Mouse (Mus musculus): ENCODE data around the gene Hnrnpul2. TPM values are rescaled to one million over a fixed set of nuclear protein-coding genes. Genes with fewer than 3 reads are reported as not detected.
"Not testable (repeated sequence)": the region's sequence is repeated elsewhere in the genome, so short reads cannot be mapped to it uniquely, and the experiment has no call there.

Gene Hnrnpul2
- polyA plus RNA-seq, 1 experiment from 2014 or later, result 6.2 TPM

DNA sequence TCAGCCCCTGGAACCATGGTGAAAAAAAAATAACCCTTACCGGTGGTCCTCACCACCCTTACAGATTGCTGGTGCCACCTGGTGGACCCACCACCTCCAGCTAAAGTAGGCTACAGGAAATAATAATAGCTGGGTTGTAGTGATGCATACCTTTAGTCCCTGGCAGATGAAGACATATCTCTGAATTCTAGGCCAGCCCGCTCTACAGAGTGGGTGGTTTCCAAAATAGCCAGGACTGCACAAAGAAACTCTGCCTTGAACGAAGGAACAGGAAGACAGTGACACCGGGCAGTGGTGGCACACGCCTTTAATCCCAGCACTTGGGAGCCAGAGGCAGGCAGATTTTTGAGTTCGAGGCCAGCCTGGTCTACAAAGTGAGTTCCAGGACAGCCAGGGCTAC, 44.5 kb downstream of the Hnrnpul2 start:
- Histone ChIP-seq H3K27ac (no peak overlapping the region), H3K4me1 (no peaks in the 10 kb centered on the region), H3K36me3 (no peaks in the 10 kb centered on the region), H3K9me3 (no peaks in the 10 kb centered on the region), H3K4me3 (no peak overlapping the region), H3K9ac (no peak overlapping the region), H3K4me2 (replicated peaks) (no peak overlapping the region), H3K27me3 (no peaks in the 10 kb centered on the region)
- 85% methylated on average over 6 of the region's 6 CpGs for WGBS
- ATAC-seq (ENCODE audit: insufficient number of reproducible peaks, insufficient read depth, low FRiP score, low TSS enrichment), result no peak

DNA sequence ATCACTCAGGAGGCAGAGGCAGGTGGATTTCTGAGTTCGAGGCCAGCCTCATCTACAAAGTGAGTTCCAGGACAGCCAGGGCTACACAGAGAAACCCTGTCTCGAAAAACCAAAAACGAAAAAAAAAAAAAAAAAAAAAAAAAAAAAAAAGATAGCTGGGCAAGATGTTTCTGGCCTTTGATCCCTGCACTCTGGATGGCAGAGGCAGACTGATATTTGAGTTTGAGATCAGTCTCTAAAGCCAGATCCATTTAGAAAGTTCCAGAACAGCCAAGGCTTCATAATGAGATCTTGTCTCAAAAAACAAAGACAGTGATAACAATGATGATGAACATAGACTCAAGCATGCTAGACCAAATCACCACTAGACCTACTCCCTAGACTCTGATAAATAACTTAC, 50.6 kb downstream of the Hnrnpul2 start:
- H3K27ac ChIP-seq; H3K4me1 ChIP-seq; H3K9ac ChIP-seq; H3K9me3 ChIP-seq; ATAC-seq (ENCODE audit: insufficient number of reproducible peaks, insufficient read depth, low FRiP score, low TSS enrichment); H3K27me3 ChIP-seq: not testable (repeated sequence)
- H3K36me3 ChIP-seq, result peaks cover 23% of the 10 kb centered on the region
- 63% methylated on average over 3 of the region's 3 CpGs for WGBS
- peak overlapping the region; percentile 98; the same call in 1 of the 2 replicates for H3K4me3 ChIP-seq
- H3K4me2 ChIP-seq (replicated peaks), result peak overlapping the region; percentile 88; the same call in 1 of the 2 replicates

DNA sequence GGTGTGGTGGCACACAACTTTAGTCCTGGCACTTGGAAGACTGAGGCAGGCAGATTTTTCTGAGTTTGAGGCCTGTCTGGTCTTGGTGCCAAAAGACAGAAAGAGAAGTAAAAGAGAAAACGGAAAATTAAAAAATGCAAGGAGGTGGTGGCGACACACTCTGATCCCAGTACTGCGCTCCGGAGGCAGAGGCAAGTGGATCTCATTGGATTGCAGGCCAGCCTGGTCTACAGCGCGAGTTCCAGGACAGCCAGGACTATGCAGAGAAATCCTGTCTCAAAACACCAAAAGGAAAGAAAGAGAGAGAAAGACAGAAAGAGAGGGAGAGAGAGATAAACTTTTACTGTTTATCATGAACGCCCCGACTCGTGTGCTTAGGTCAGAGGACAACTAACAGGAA, 51.0 kb downstream of the Hnrnpul2 start:
- Histone ChIP-seq H3K4me2 (replicated peaks) (peak overlapping the region; percentile 88), H3K4me1 (peaks cover 7% of the 10 kb centered on the region), H3K27me3 (no peaks in the 10 kb centered on the region), H3K4me3 (peak overlapping the region; percentile 98), H3K36me3 (peaks cover 28% of the 10 kb centered on the region), H3K9ac (peak overlapping the region; percentile 98), H3K9me3 (no peaks in the 10 kb centered on the region), H3K27ac (peak overlapping the region; percentile 84)
- ATAC-seq (ENCODE audit: insufficient number of reproducible peaks, insufficient read depth, low FRiP score, low TSS enrichment), result no peak; the same call in 1 of the 2 replicates
- WGBS, result 56% methylated on average over 9 of the region's 9 CpGs

DNA sequence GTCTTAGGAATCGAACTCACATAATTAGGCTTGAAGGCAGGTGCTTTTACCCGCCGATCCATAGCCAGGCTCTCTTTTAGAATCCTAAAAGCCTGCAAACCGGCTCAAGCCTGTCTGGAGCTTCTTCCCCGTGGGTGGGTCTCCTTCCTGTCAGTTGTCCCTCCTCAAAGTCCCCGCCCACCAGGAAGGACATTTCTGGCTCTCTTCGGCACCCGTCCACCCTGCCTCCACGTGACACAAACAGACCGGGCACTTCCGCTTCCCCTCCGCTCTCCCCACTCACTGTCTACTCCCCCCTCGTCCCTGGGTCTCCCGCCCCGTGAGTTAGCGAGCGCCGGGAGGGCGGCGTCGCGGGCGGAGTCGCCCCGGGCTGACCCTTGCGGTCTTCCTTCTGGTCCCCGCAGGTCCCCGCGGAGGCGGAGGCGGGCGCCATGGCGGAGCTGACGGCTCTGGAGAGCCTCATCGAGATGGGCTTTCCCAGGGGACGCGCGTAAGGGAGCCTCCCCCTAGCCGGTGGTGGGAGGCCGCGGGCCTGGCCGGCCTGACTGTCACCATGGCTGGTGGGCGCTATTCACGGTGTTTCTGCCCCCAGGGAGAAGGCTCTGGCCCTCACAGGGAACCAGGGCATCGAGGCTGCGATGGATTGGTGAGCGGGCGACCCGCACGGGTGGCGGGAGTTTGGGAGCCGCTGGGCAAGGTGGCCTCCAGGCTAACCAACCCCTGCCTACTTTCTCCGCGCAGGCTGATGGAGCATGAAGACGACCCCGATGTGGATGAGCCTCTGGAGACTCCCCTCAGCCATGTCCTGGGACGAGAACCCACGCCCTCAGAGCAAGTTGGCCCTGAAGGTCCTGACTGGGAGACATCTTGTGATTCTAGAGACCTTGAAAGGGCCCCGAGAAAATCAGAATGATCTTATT, 51.7 kb downstream of the Hnrnpul2 start, which contains the start of gene Ubxn1:
Ubxn1 (plus strand) TSS at position 230 of the 920 bp plus-strand sequence.
- WGBS, result under 1% methylated on average over 58 of the region's 59 CpGs
- Histone ChIP-seq H3K36me3 (peaks cover 34% of the 10 kb centered on the region), H3K9ac (peak within 1 kb of the TSS; percentile 98), H3K27me3 (no peaks in the 10 kb centered on the region), H3K9me3 (no peaks in the 10 kb centered on the region), H3K4me3 (peak within 1 kb of the TSS; percentile 98), H3K4me1 (peaks cover 7% of the 10 kb centered on the region), H3K4me2 (replicated peaks) (peak within 1 kb of the TSS; percentile 88), H3K27ac (peak within 1 kb of the TSS; percentile 84)
- ATAC-seq (ENCODE audit: insufficient number of reproducible peaks, insufficient read depth, low FRiP score, low TSS enrichment), result peak; percentile 95

DNA sequence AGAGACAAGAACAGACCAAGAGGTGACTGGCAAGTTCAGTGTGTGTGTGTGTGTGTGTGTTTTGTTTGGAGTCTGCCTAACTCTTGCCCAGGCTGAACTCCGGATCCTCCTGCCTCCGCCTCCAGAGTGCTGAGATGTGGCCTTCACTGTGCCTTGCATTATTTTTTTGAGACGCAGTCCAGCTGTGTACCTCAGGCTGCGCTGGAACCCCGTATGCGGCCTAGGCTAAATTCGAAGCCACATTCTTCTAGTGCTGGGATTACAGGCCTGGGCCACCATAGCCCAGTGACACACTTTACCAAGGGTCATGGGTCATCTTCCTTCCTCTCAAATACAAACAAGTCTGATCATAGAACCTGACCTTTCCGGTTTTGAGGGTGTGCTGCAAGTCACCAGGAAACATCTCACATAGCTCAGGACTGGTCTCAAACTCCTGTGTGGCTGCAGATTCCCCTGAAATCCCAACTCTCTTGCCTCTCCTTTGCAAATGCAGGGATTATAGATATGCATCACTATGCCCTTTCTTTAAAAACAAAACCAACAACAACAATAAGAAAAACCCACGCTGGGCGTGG, 52.5 kb downstream of the Hnrnpul2 start:
- Histone ChIP-seq H3K36me3 (peaks cover 42% of the 10 kb centered on the region), H3K9me3 (no peaks in the 10 kb centered on the region), H3K4me2 (replicated peaks) (peak overlapping the region; percentile 88), H3K27me3 (no peaks in the 10 kb centered on the region), H3K4me3 (peak overlapping the region; percentile 98), H3K4me1 (peaks cover 7% of the 10 kb centered on the region), H3K9ac (peak overlapping the region; percentile 98), H3K27ac (no peak overlapping the region)
- WGBS, result 70% methylated on average over 10 of the region's 10 CpGs
- no peak for ATAC-seq (ENCODE audit: insufficient number of reproducible peaks, insufficient read depth, low FRiP score, low TSS enrichment)

DNA sequence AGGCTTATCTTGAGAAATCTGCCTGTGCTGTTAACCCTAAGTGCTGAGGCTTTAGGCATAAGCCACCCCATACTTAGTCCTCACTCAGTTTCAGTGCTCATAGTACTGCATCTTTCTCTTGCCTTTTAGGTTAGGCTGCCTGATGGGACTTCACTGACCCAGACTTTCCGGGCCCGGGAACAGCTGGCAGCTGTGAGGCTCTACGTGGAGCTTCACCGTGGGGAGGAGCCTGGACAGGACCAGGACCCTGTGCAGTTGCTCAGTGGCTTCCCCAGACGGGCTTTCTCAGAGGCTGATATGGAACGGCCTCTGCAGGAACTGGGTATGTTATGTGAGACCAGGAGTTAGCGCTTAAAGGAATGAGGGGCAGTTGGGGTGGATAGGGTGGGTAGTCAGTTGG, 55.2 kb downstream of the Hnrnpul2 start:
- Histone ChIP-seq H3K9ac (no peak overlapping the region), H3K4me2 (replicated peaks) (no peak overlapping the region), H3K27me3 (no peaks in the 10 kb centered on the region), H3K9me3 (no peaks in the 10 kb centered on the region), H3K27ac (no peak overlapping the region), H3K36me3 (peaks cover 45% of the 10 kb centered on the region), H3K4me1 (peaks cover 14% of the 10 kb centered on the region), H3K4me3 (no peak overlapping the region)
- ATAC-seq (ENCODE audit: insufficient number of reproducible peaks, insufficient read depth, low FRiP score, low TSS enrichment), result no peak
- 95% methylated on average over 7 of the region's 7 CpGs for WGBS

DNA sequence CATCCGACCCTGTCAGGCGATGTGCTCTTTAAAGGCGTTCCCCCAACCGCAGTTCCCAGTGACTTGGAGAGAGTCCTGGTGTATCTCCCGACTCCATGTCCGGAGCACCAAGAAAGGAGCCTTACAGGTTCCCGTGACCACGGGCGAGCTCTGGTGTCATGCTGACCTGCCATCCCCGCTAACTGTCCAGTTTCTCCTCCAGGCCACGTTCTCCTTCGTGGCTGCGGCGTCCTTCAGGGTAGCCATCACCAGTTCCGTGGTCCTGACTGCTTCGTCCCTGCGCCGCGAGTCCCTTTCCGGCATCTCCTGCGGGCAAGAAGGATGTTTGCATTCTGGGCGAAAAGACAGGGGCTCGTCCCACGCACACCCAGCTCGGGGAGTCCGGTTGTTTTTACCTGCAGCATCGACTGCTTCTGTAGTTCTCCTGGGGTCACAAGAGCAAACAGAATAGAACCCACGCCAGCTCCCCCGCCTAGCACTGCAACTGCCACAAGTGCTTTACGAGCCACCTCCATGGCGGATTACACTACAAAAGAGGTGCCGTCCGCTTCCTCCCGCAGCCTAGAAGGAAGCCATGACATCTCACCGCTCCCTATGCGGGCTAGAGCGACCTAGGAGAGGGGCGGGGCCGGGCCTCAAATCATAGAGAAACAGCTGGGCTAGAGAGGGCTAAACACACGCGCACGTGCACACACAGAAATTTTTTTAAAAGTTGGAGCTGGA, 60.7 kb downstream of the Hnrnpul2 start, which contains the start of gene Uqcc3:
Uqcc3 (minus strand) TSS at position 613 of the 723 bp plus-strand sequence.
- peak within 1 kb of the TSS; percentile 68 for H3K4me3 ChIP-seq
- peaks cover 21% of the 10 kb centered on the region for H3K36me3 ChIP-seq
- H3K9me3 ChIP-seq, result no peaks in the 10 kb centered on the region
- under 1% methylated on average over 42 of the region's 42 CpGs for WGBS
- peak within 1 kb of the TSS; percentile 89 for H3K9ac ChIP-seq
- peak; percentile 95 for ATAC-seq (ENCODE audit: insufficient number of reproducible peaks, insufficient read depth, low FRiP score, low TSS enrichment)
- no peaks in the 10 kb centered on the region for H3K27me3 ChIP-seq
- H3K4me1 ChIP-seq, result peaks cover 9% of the 10 kb centered on the region; the same call in 1 of the 2 replicates
- peak within 1 kb of the TSS; percentile 82 for H3K4me2 ChIP-seq (replicated peaks)
- peak within 1 kb of the TSS; percentile 71 for H3K27ac ChIP-seq

DNA sequence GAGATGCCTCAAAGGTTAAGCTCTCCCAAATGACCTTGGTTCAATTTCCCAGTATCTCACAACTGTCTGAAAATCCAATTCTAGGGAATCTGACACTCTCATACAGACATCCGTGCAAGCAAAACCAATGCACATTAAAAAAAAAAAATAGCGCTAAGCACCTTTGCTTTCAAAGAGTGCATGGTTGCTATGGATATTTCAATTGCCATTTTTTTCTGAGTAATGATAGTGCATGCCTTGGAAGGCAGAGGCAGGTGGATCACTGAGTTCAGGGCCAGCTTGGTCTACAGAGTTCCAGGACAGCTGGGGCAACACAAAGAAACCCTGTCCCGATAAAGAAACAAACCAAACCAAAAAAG, 61.2 kb downstream of the Hnrnpul2 start:
- peak overlapping the region; percentile 89 for H3K9ac ChIP-seq
- no peaks in the 10 kb centered on the region for H3K9me3 ChIP-seq
- WGBS, result 20% methylated on average over 3 of the region's 3 CpGs
- H3K4me2 ChIP-seq (replicated peaks), result peak overlapping the region; percentile 82
- ATAC-seq (ENCODE audit: insufficient number of reproducible peaks, insufficient read depth, low FRiP score, low TSS enrichment), result no peak
- H3K4me1 ChIP-seq, result peaks cover 9% of the 10 kb centered on the region; the same call in 1 of the 2 replicates
- H3K36me3 ChIP-seq, result peaks cover 16% of the 10 kb centered on the region
- no peaks in the 10 kb centered on the region for H3K27me3 ChIP-seq
- peak overlapping the region; percentile 68 for H3K4me3 ChIP-seq
- H3K27ac ChIP-seq, result no peak overlapping the region

DNA sequence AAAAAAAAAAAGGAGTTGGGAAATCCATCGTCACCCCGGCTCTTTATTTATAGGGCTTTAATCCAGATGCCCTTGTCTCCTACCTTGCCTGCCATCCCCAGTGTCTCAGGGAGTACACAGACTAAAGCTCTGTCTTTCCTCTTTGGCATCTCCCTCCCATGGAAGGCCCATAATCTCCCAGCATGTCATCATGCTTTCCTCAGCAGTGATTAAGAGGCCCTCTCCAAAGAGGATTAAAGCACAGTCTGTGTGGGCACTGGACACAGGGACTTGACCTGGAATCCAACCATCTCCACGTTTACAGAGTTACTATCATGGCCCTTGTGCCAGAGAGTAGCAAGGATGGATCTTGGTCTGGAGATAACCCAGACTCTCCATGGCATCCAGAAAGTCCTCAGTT, 63.8 kb downstream of the Hnrnpul2 start, which contains the start of the genes Lbhd1 and Gm49403:
Lbhd1 (plus strand) TSS at position 117 of the 400 bp plus-strand sequence.
Gm49403 (plus strand) TSS at position 315 of the 400 bp plus-strand sequence.
- Histone ChIP-seq H3K4me2 (replicated peaks) (no peak within 1 kb of the TSS), H3K9me3 (no peaks in the 10 kb centered on the region), H3K4me3 (no peak within 1 kb of the TSS), H3K27ac (no peak within 1 kb of the TSS), H3K27me3 (no peaks in the 10 kb centered on the region), H3K9ac (no peak within 1 kb of the TSS), H3K4me1 (peaks cover 16% of the 10 kb centered on the region; the same call in 1 of the 2 replicates), H3K36me3 (no peaks in the 10 kb centered on the region)
- 78% methylated on average over 3 of the region's 3 CpGs for WGBS
- no peak for ATAC-seq (ENCODE audit: insufficient number of reproducible peaks, insufficient read depth, low FRiP score, low TSS enrichment)

Measured in embryonic facial prominence, embryonic 12.5 days (tissue).